Mouse (Mus musculus) myocyte (in vitro differentiated cells): ENCODE data around the gene Spata7.

Experiments
- CEBPB ChIP-seq: IDR thresholded peaks from 2 replicates; pipeline ENCODE4 v1.6.1; 2011; ENCODE audit warnings: mild to moderate bottlenecking, moderate library complexity; ENCODE audit not compliant: poor library complexity, insufficient read depth, severe bottlenecking
- E2F4 ChIP-seq: IDR thresholded peaks from one replicate; pipeline ENCODE4 v1.6.1; 2011; ENCODE audit warnings: mild to moderate bottlenecking, control low read depth, moderate library complexity; ENCODE audit not compliant: insufficient read depth
- MAX ChIP-seq: IDR thresholded peaks from one replicate; pipeline ENCODE4 v1.6.1; 2011; ENCODE audit warnings: low read depth, mild to moderate bottlenecking, control low read depth
- MYOD1 ChIP-seq, 3 experiments: IDR thresholded peaks; one replicate each; pipeline ENCODE4 v1.6.1; 2011; ENCODE audit warnings: control low read depth in 2 of 3, low read depth in 2 of 3, mild to moderate bottlenecking in 2 of 3, moderate library complexity in 1 of 3; ENCODE audit not compliant: insufficient read length in 2 of 3, control insufficient read depth in 1 of 3
- MYOG ChIP-seq, 3 experiments: IDR thresholded peaks; one replicate each; pipeline ENCODE4 v1.6.1; 2011; ENCODE audit warnings: control low read depth in 2 of 3, low read depth in 2 of 3, mild to moderate bottlenecking in 2 of 3; ENCODE audit not compliant: insufficient read length in 2 of 3, control insufficient read depth in 1 of 3, insufficient read depth in 1 of 3
- POLR2A ChIP-seq: IDR thresholded peaks from one replicate; pipeline ENCODE4 v1.6.1; 2011; ENCODE audit warnings: low read depth, mild to moderate bottlenecking, control low read depth, moderate library complexity; ENCODE audit not compliant: insufficient read length
- POLR2AphosphoS2 ChIP-seq: IDR thresholded peaks from one replicate; pipeline ENCODE4 v1.6.1; 2011; ENCODE audit warnings: low read depth, control low read depth; ENCODE audit not compliant: insufficient read length
- SRF ChIP-seq: IDR thresholded peaks from one replicate; pipeline ENCODE4 v1.6.1; 2011; ENCODE audit warnings: low read depth; ENCODE audit not compliant: control insufficient read depth, insufficient read length
- TCF12 ChIP-seq: IDR thresholded peaks from one replicate; pipeline ENCODE4 v1.6.1; 2011; ENCODE audit warnings: mild to moderate bottlenecking, control low read depth; ENCODE audit not compliant: poor library complexity, insufficient read depth, severe bottlenecking
- TCF3 ChIP-seq: IDR thresholded peaks from one replicate; pipeline ENCODE4 v1.6.1; 2011; ENCODE audit warnings: low read depth, control low read depth; ENCODE audit not compliant: insufficient read length
- USF1 ChIP-seq: IDR thresholded peaks from one replicate; pipeline ENCODE4 v1.6.1; 2011; ENCODE audit warnings: low read depth, mild to moderate bottlenecking, control low read depth, moderate library complexity

- TF ChIP-seq POLR2A (no peak), TCF3 (no peak), SRF (no peak), E2F4 (no peak), POLR2AphosphoS2 (no peak), USF1 (no peak), CEBPB (no peak), MYOG (IDR thresholded peaks at IDR 0.05; ENCODE audit: control insufficient read depth in 1 of 3, insufficient read depth in 1 of 3, insufficient read length in 2 of 3, low read depth in 2 of 3) (no peak), MAX (no peak), MYOD1 (IDR thresholded peaks at IDR 0.05; ENCODE audit: control insufficient read depth in 1 of 3, insufficient read length in 2 of 3, low read depth in 2 of 3) (no peak), TCF12 (no peak)
Measured at GRCm38 (mm10) chr12:98606595-98607290, 21.2 kb upstream of the Spata7 start.
